ENCODE assay signal across 8 mouse cellular contexts in the genomic region with DNA sequence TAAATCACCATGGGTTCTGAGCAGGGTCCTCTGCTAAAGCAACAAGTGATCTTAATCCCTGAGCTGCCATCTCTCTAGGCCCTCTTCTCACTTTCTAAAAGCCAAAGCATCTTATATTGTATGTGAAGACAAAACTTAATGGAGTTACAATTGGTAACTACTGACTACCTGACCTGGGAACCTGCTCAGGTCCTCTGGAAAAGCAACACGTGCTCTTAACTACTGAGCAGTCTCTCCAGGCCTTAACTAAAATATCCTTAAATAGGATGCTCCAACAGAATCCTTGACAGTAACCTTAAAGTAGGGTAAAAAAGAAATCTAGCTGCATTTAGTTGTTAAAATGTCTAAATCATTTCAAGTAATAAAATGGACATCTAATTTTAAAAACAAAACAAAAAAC. TPM values are rescaled to one million over a fixed set of nuclear protein-coding genes. Genes with fewer than 3 reads are reported as not detected.
DNase-seq lines count a peak whose midpoint lies in the region; ATAC-seq and TF ChIP-seq lines count a peak whose summit lies in the region.

No protein-coding gene starts in this region.

- H3K9me3 ChIP-seq in megakaryocyte, embryonic 14.5 days, result no peaks in the 10 kb centered on the region
- no peaks in the 10 kb centered on the region for H3K9me3 ChIP-seq in liver, embryonic 12.5 days (replicated peaks)
- H3K9me3 ChIP-seq in stomach, postnatal 0 days (ENCODE audit: control insufficient read depth, low read length), result no peaks in the 10 kb centered on the region

- 0 out of 2 replicates have a peak overlapping the region, but pooled peaks have one; percentile 1 for H3K27ac ChIP-seq in liver, embryonic 12.5 days
- H3K27ac ChIP-seq in stomach, postnatal 0 days (replicated peaks), result no peak overlapping the region

- no peak for TF ChIP-seq EP300 in stomach, postnatal 0 days (optimal IDR thresholded peaks at IDR 0.05)

- H3K4me3 ChIP-seq in megakaryocyte, embryonic 14.5 days (replicated peaks), result peak overlapping the region; percentile 94
- H3K4me3 ChIP-seq in liver, embryonic 12.5 days, result peak overlapping the region; percentile 81
- peak overlapping the region; percentile 79 for H3K4me3 ChIP-seq in stomach, postnatal 0 days (ENCODE audit: low read depth, low read length)

- no peak for TF ChIP-seq CTCF in stomach, postnatal 0 days (IDR thresholded peaks at IDR 0.05; ENCODE audit: low read depth)

- peak overlapping the region; percentile 76 for H3K4me2 ChIP-seq in liver, embryonic 12.5 days
- peak overlapping the region; percentile 91 for H3K4me2 ChIP-seq in stomach, postnatal 0 days (replicated peaks; ENCODE audit: low read depth)

- H3K36me3 ChIP-seq in megakaryocyte, embryonic 14.5 days (replicated peaks; ENCODE audit: low read length), result peaks cover 5% of the 10 kb centered on the region
- H3K36me3 ChIP-seq in liver, embryonic 12.5 days, result peaks cover 16% of the 10 kb centered on the region; the same call in 1 of the 2 replicates
- H3K36me3 ChIP-seq in stomach, postnatal 0 days (ENCODE audit: control insufficient read depth, insufficient read depth, low read length), result no peaks in the 10 kb centered on the region

- WGBS in liver, embryonic 12.5 days (ENCODE audit: insufficient replicate concordance), result 23% methylated on average over 1 of the region's 1 CpGs
- whole genome bisulfite sequencing in stomach, postnatal 0 days, result 23% methylated on average over 1 of the region's 1 CpGs

- peaks cover 48% of the 10 kb centered on the region for H3K4me1 ChIP-seq in megakaryocyte, embryonic 14.5 days
- H3K4me1 ChIP-seq in liver, embryonic 12.5 days, result peaks cover 43% of the 10 kb centered on the region
- H3K4me1 ChIP-seq in stomach, postnatal 0 days (replicated peaks; ENCODE audit: control insufficient read depth, insufficient read depth), result no peaks in the 10 kb centered on the region

- no peaks in the 10 kb centered on the region for H3K27me3 ChIP-seq in megakaryocyte, embryonic 14.5 days (replicated peaks)
- H3K27me3 ChIP-seq in liver, embryonic 12.5 days (replicated peaks), result no peaks in the 10 kb centered on the region
- no peaks in the 10 kb centered on the region for H3K27me3 ChIP-seq in stomach, postnatal 0 days (ENCODE audit: control insufficient read depth, insufficient read depth, low read length)

- DNase-seq in adrenal gland, adult (ENCODE audit: inconsistent age in 2 of 2, low spot score in 1 of 2), result peak; percentile 22 to 77
- DNase-seq in adrenal gland, postnatal 25 days, result no peak
- DNase-seq in stomach, postnatal 0 days (ENCODE audit: low spot score), result no peak
- no peak for DNase-seq in embryo, embryonic 10 days (ENCODE audit: low spot score)
- DNase-seq in layer of hippocampus, postnatal 36 days, result no peak

- no peak for ATAC-seq in megakaryocyte, adult 5-6 weeks (ENCODE audit: poor library complexity, severe bottlenecking)
- ATAC-seq in liver, embryonic 12.5 days, result no peak
- ATAC-seq in stomach, postnatal 0 days (ENCODE audit: low FRiP score, low TSS enrichment), result no peak

- peak overlapping the region; percentile 91 for H3K9ac ChIP-seq in liver, embryonic 12.5 days
- H3K9ac ChIP-seq in stomach, postnatal 0 days (ENCODE audit: low read length), result no peak overlapping the region

RNA-seq across cellular contexts. Expression of a gene that starts 1.6 kb away (rescaled TPM):
- 42.9 and 48.4 TPM in 2 replicates for total RNA-seq in adrenal gland, postnatal 25 days (2021)
- polyA plus RNA-seq in megakaryocyte, embryonic 14.5 days (2012; ENCODE audit: insufficient read depth, low replicate concordance), result 1.9 and 7.5 TPM in 2 replicates
- 12.6 and 14.2 TPM in 2 replicates for total RNA-seq in megakaryocyte, adult 5-6 weeks (2015)
- 17.1 and 19.6 TPM in 2 replicates for total RNA-seq in megakaryocyte, adult 5-6 weeks (2017)
- 28.9 and 29.3 TPM in 2 replicates for polyA plus RNA-seq in liver, embryonic 12.5 days (2016; fragmentation: Nextera tagmentation; extraction: Ambion mirVana)
- 6.8 and 7.9 TPM in 2 replicates for polyA plus RNA-seq in stomach, postnatal 0 days (2015; fragmentation: Nextera tagmentation; extraction: Ambion mirVana)
- 10 to 100 TPM; 13.4 to 13.9 TPM for total RNA-seq in layer of hippocampus, postnatal 36 days (2021)

Comparison
In these comparisons a context has a peak if more than half of its experiments do, and no peak if none do; other contexts are left out.
1. DNase-seq: peak in adrenal gland, adult (2 of 2); none in adrenal gland, postnatal 25 days (single experiment), stomach, postnatal 0 days (single experiment), embryo, embryonic 10 days (single experiment) and layer of hippocampus, postnatal 36 days (0 of 2).
2. Peak in every context shown above with its lines, with median percentiles within 50 percentile points of each other: H3K4me3 ChIP-seq.